Mouse (Mus musculus) layer of hippocampus, postnatal 25 days (tissue): ENCODE measurements around the gene Lmx1a. TPM values are rescaled to one million over a fixed set of nuclear protein-coding genes. Genes with fewer than 3 reads are reported as not detected.

Source experiments
- DNase-seq, 2 experiments: peaks; one replicate each; pipeline ENCODE4 v3.0.0; 2022; ENCODE audit warnings: mixed read lengths in 2 of 2, low spot score in 1 of 2; ENCODE audit errors: extremely low spot score in 1 of 2
- total RNA-seq, 2 experiments: library from RNA; stranded (reverse); gene quantifications; 2 replicates each; pipeline ENCODE4 v1.2.3; 2021

Gene Lmx1a
- total RNA-seq, result under 1 TPM; 0.07 to 0.09 TPM

DNA sequence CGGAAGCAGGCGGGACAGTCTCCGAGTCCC lies at the start of gene Lmx1a:
Gene Lmx1a (plus strand): TSS at position 6 of the 30 bp plus-strand sequence.
- DNase-seq, result no peak

GRCm38 (mm10) chr1:167644866-167645537 lies 44.0 kb upstream of the Lmx1a start:
- DNase-seq, result peak; percentile 92 to 99

- no peak for DNase-seq
Measured at GRCm38 (mm10) chr1:167648670-167649069, 40.4 kb upstream of the Lmx1a start.

DNA sequence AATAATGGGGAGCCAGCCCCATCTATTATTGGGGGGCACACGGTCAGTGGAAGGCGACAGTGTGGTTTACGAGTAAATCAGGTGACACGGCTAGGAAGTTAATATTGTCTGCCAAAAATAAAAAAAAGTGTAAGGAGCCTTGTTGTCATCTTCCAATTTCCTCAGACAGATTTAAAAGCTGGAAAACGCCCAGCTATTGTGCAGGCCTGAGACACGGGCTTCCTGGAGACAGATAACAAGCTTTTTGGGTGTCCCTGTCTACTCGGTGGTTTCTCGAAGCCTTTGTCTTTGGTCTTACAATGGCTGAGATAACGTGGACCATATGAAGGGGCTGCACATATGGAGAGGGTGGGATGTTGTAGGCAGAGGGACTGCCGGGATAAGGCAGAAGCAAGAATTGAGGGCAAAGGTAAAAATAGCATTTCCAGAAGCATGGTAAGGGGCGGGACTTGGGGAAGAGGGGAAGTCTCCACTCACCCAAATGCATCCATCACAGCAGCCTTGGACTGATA lies 39.9 kb upstream of the Lmx1a start:
- DNase-seq, result no peak

DNA sequence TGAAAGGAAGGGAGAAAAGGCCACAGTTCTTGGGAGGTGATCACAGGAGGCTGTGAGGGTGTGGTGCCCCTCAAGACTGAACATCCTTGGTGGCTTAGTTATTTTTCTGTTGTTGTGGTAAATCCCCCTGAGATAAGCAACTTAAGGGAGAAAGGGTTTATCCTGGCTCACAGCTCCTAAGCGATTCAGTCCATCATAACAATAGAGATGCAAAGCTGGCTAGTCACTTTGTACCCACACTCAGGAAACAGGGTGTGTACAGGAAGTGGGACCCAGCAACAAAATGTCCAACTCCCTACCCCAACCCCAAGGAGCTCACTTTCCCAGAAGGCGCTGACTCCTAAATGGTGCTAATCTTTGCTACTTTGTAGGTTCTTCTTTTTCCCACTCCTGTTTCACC lies 36.7 kb upstream of the Lmx1a start:
- no peak for DNase-seq

DNA sequence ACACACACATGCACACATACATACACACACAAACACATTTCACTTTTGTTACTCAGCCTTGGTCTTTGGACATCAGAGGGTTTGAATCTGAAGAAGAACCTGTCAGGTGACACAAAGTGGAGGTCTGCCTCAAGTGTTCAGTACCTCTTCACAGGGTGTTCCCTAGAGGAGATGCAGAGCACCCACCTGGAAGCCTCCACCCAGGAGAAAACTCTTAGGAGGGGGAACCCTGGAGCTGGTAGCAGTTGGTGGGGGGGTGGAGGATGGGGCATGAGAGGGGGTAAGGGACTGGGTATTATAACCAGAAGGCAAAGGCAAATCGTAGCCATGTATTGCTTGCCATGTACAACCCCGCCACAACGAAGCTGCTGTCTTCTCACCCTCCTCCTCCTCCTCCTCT lies 30.0 kb upstream of the Lmx1a start:
- no peak for DNase-seq

DNA sequence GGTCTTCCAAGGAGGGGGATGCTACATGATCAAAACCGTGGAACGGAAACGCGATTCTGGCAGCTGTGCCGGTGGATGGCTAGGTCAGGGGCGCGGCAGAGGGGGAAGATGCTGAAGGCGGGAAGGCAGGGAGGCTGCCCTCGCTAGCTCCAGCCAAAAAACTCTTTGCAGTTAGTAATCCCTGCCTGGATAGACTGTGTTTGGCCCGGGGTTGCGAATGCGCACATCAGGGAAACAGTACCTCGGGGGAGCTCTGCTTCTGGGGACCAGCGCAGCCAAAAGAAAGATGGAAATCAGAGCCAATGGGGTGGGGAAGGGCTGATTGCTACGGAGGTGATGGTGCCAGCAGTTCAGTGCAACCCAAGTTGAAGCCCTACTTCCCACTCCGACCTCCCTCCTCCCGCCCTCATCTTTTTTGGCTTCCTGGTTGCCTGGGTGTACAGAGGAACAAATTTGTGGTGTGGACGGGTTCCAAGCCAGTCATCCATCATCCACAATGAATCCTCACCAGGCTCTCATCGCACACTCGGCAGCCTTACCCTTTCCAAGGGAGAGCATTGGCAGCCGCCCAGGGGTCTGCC lies 28.4 kb upstream of the Lmx1a start:
- DNase-seq, result peak in 1 of 2 experiments; percentile 36

GRCm38 (mm10) chr1:167661123-167661522 lies 27.9 kb upstream of the Lmx1a start:
- no peak for DNase-seq

- DNase-seq, result no peak
Measured at GRCm38 (mm10) chr1:167663136-167663535, 25.9 kb upstream of the Lmx1a start.

GRCm38 (mm10) chr1:167669796-167670195 lies 19.2 kb upstream of the Lmx1a start:
- peak in 1 of 2 experiments; percentile 69 for DNase-seq

- DNase-seq, result no peak
Measured at GRCm38 (mm10) chr1:167672433-167672987, 16.5 kb upstream of the Lmx1a start.

- no peak for DNase-seq
Measured at GRCm38 (mm10) chr1:167679061-167679460, 10.0 kb upstream of the Lmx1a start.

GRCm38 (mm10) chr1:167688001-167688346 lies 1.1 kb upstream of the Lmx1a start:
- DNase-seq, result no peak

GRCm38 (mm10) chr1:167688347-167689231 lies 448 bp upstream of the Lmx1a start:
- no peak for DNase-seq

DNA sequence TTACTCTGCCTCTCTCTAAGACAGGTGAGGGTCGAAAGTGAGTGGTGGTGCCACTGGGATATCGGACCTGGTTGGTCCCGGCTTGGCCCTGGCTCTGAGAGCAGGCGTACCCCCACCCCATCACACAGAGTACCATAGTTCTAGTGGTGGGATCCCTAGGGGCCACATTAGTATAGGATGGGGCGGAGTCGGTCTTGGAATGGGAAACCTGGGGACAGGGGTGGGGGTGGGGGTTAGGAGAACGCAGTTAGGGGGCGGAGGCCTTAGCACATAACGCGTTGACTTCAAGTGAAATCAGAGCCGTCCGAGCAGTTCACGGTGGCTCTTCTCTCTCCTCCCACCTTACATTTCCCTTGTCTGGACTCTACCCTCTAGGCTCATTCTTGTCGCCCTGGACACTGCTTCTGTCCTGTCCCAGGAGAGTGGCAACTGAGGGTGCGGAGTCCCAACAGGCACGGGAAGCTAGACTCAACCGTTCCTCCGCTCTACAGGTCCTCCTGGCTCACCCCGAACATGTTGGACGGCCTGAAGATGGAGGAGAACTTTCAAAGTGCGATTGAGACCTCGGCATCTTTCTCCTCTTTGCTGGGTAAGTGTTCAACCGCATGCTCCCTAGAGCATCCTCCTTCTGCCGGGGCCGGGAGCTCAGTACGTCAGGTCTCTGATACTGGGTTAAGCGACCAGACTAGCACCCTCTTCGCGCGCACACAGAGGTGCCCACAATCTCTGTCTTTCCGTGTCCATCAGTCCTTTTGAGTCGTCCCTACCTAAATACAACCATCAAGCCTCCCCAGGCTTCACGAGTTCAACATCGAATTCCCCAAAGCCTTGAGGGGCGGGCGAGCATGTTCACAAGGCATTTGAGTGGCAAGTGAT lies 463 bp downstream of the Lmx1a start:
- DNase-seq, result no peak

- no peak for DNase-seq
Measured at GRCm38 (mm10) chr1:167690138-167690710, 1.2 kb downstream of the Lmx1a start.

GRCm38 (mm10) chr1:167690716-167691550 lies 1.9 kb downstream of the Lmx1a start:
- no peak for DNase-seq

DNA sequence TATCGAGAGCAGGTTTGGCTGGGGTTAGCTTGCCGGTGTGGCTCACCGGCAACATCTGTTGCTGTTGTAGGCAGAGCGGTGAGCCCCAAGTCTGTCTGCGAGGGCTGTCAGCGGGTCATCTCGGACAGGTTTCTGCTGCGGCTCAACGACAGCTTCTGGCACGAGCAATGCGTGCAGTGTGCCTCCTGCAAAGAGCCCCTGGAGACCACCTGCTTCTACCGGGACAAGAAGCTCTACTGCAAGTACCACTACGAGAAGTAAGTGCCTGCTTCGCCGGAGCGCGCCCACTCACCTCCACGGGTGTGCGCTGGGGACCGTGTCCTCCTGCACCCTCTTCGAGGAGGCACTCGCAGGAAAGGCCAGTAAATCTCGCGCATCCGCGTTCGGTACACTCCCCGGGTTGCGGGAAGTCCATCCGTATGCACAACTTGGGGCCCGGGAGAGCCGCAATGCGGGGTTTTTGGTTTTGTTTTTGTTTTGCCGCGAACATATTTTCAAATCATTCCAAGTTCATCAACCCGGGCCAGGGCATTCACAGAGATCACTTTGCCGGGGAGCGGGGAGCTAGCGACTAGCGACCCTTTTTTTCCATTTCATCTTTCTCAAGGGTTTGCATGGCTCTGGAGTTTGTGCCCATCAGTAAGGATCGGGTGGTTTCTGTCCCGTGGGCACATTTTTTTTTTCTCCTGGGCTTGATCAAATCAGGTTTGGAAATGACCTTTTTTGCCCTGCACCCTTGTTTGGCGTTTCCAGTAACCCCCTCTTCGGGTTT lies 3.1 kb downstream of the Lmx1a start:
- no peak for DNase-seq

DNA sequence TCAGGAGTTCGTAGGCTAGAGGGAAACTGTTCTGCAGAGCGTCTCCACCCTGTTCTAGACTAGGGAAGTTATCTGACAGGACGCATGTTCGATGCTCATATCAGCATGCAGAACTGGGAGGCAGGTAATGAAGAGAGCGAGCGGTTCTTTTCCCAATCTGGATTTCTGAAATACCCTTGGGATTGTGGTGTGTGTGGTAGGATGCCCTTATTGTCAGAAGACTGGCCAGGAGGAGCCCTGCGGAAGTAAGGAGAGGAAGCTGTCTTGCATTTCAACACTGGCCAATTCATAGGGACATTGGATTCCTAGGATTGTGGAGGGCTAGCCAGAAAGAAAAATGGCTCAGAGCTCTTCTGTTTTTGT lies 3.6 kb downstream of the Lmx1a start:
- DNase-seq, result no peak
